Mouse (Mus musculus) forebrain, postnatal 0 days (tissue): ENCODE data around the gene Spink8. TPM values are rescaled to one million over a fixed set of nuclear protein-coding genes. Genes with fewer than 3 reads are reported as not detected.
"Not testable (repeated sequence)": the region's sequence is repeated elsewhere in the genome, so short reads cannot be mapped to it uniquely, and the experiment has no call there.

Source experiments
- ATAC-seq: fragments of 200-750 bp; cut with Nextera tagmentation; 2 replicates; pipeline ENCODE4 v1.8.0; 2017; ENCODE audit warnings: mild to moderate bottlenecking, moderate library complexity
- DNase-seq: peaks from one replicate; pipeline ENCODE4 v3.0.0-alpha.2; 2015
- H3K27ac ChIP-seq: fragments of 300-500 bp; sonication (generic); 2 replicates; pipeline ENCODE4 v1.5.1; 2014; ENCODE audit warnings: low read depth, mild to moderate bottlenecking, antibody characterized with exemption, low read length, moderate library complexity, mixed read lengths
- H3K27me3 ChIP-seq: fragments of 300-500 bp; sonication (generic); 2 replicates; pipeline ENCODE4 v1.6.1; 2014; ENCODE audit warnings: mild to moderate bottlenecking, low read length, mixed read lengths; ENCODE audit not compliant: insufficient read depth
- H3K36me3 ChIP-seq: fragments of 300-500 bp; sonication (generic); 2 replicates; pipeline ENCODE4 v1.6.1; 2014; ENCODE audit warnings: mild to moderate bottlenecking, moderate library complexity; ENCODE audit not compliant: insufficient read depth
- H3K4me1 ChIP-seq: fragments of 300-500 bp; sonication (generic); 2 replicates; pipeline ENCODE4 v1.6.1; 2014; ENCODE audit warnings: antibody characterized with exemption; ENCODE audit not compliant: insufficient read depth
- H3K4me2 ChIP-seq: fragments of 300-500 bp; sonication (generic); 2 replicates; pipeline ENCODE4 v1.6.1; 2014; ENCODE audit warnings: low read depth, mild to moderate bottlenecking, moderate library complexity
- H3K4me3 ChIP-seq: fragments of 300-500 bp; sonication (generic); 2 replicates; pipeline ENCODE4 v1.5.1; 2014; ENCODE audit warnings: low read depth, low read length, mixed read lengths
- H3K9ac ChIP-seq: fragments of 300-500 bp; sonication (generic); 2 replicates; pipeline ENCODE4 v1.6.1; 2014; ENCODE audit warnings: mild to moderate bottlenecking
- H3K9me3 ChIP-seq: fragments of 300-500 bp; sonication (generic); 2 replicates; pipeline ENCODE4 v1.6.1; 2016; ENCODE audit warnings: low read length
- CTCF ChIP-seq: sonication (generic); IDR thresholded peaks from 2 replicates; pipeline ENCODE4 v1.5.1; 2016; ENCODE audit warnings: antibody characterized with exemption, control low read depth, low read depth
- WGBS: fragments of 180-500 bp; shearing (Covaris S2); extraction: QIAGEN DNeasy Blood & Tissue Kit; methylation state at CpG from one replicate; pipeline ENCODE4 v1.1.7; 2014; 5-methylcytosine and 5-hydroxymethylcytosine counted together
- polyA plus RNA-seq: library from polyadenylated mRNA; unstranded; fragments of >200 nt; fragmentation: Nextera tagmentation; extraction: Ambion mirVana; gene quantifications from 2 replicates; pipeline ENCODE4 v1.2.1, GENCODE M21; 2015
- total RNA-seq: library from RNA; depleted of rRNA; stranded (reverse); fragments of >200 nt; gene quantifications from 2 replicates; pipeline ENCODE4 v1.2.3, GENCODE M21; 2014; rRNA removed

The Spink8 gene
- not detected in 2 replicates for total RNA-seq
- polyA plus RNA-seq, result 0.69 TPM in 2 replicates

DNA sequence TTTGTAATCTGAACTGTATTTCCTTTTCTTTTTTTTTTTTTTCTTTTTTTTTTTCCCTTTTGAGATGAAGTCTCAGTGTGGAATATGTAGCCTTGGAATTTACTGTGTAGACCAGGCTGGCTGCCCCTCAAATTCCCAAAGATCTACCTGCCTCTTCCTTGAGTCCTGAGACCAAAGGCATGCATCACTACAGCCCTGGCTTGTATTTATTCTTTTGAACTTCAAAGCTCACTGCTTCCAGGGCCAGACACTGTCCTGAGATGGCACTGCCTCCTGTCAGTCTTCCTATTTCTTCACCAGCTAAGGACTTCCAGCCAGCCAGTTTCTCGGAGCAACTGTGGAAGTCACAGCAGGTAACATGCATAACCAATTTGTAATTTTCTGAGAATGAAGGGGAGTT lies at the start of gene Spink8:
TSS of gene Spink8 (plus strand) at position 301 of the 400 bp plus-strand sequence.
- Histone ChIP-seq H3K4me2 (no peak within 1 kb of the TSS), H3K27me3 (no peaks in the 10 kb centered on the region), H3K36me3 (no peaks in the 10 kb centered on the region), H3K27ac (no peak within 1 kb of the TSS), H3K9ac (no peak within 1 kb of the TSS), H3K4me3 (no peak within 1 kb of the TSS), H3K9me3 (no peaks in the 10 kb centered on the region), H3K4me1 (no peaks in the 10 kb centered on the region)
- ATAC-seq, result no peak
- 68% methylated on average over 1 of the region's 1 CpGs for WGBS
- no peak for TF ChIP-seq CTCF
- DNase-seq, result no peak

DNA sequence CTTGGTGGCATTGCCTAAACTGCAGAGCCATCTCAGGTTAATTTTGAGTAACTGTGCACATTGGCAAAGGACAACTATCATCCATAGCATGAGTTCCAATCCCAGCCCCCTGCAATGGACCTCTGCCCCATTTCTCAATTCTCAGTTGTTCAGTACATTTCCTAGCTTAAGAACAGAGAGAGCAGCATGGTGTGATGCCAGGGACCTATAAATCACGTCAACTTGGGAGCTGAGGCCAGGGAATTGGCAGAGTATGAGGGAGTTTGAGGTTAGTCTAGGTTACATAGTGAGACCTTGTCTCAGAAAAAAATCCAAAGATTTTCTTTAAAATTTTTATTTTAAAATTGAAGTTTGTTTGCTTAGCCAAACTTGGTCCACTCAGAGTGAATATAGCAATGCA lies 45.2 kb upstream of the Spink8 start:
- not testable (repeated sequence) for H3K4me3 ChIP-seq, H3K9ac ChIP-seq, H3K9me3 ChIP-seq, H3K27ac ChIP-seq, H3K36me3 ChIP-seq, H3K4me1 ChIP-seq, DNase-seq, ATAC-seq, H3K4me2 ChIP-seq, H3K27me3 ChIP-seq
- 63% methylated on average over 1 of the region's 1 CpGs for WGBS

DNA sequence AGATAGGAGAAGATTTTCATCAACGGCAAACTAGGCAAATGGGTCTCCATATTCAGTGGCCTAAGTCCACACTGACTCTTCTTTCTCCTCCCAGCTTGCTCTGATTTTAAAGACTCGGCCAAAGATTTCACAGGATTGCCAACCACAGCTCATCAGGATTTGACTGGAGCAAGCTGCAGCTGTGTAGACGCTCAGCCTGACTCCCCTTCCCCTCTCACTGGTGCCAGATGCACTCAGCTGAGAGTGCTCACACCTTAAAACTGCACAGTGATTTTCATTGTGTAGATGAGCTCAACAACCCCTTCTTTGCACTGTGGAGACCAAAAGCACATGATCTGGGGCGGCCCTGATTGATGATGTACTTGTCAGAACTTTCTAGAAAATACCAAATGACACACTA lies 21.5 kb upstream of the Spink8 start, which contains the start of gene Fbxw27:
TSS of gene Fbxw27 (minus strand) at position 101 of the 400 bp plus-strand sequence.
- WGBS, result 86% methylated on average over 4 of the region's 4 CpGs
- not testable (repeated sequence) for H3K27me3 ChIP-seq, H3K9me3 ChIP-seq, H3K4me2 ChIP-seq, DNase-seq, ATAC-seq, H3K4me3 ChIP-seq, H3K9ac ChIP-seq, H3K27ac ChIP-seq, H3K4me1 ChIP-seq, H3K36me3 ChIP-seq

DNA sequence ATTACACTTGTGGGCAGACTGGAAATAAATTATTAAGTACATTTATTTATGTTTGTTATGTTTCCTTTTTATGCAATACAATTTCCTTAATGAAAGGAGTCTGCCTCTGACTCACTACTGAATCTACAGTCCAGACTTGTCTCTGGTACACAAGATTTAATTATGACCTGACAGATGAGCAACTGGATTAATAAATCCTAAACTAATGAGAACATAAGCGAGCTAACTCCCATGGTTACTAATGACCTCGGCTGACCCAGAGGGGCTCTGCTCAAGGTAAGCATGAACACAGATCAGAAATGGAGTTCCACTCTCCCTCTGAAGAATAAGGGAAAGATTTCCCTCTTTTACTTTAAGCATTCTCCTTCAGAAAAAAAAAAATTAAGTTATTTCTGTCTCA lies 16.9 kb upstream of the Spink8 start:
- WGBS, result 64% methylated on average over 2 of the region's 2 CpGs
- Histone ChIP-seq H3K36me3 (no peaks in the 10 kb centered on the region), H3K4me1 (no peaks in the 10 kb centered on the region), H3K27ac (no peak overlapping the region), H3K9me3 (no peaks in the 10 kb centered on the region), H3K4me3 (no peak overlapping the region), H3K9ac (no peak overlapping the region), H3K27me3 (no peaks in the 10 kb centered on the region), H3K4me2 (no peak overlapping the region)
- ATAC-seq (no peak), DNase-seq (no peak)
- no peak for TF ChIP-seq CTCF

GRCm38 (mm10) chr9:109795811-109796210 lies 16.3 kb upstream of the Spink8 start:
- no peak overlapping the region for H3K4me2 ChIP-seq
- DNase-seq, result no peak
- no peaks in the 10 kb centered on the region for H3K4me1 ChIP-seq
- no peak overlapping the region for H3K27ac ChIP-seq
- ATAC-seq, result no peak
- 33% methylated on average over 2 of the region's 2 CpGs for WGBS
- H3K9me3 ChIP-seq, result no peaks in the 10 kb centered on the region
- H3K27me3 ChIP-seq, result no peaks in the 10 kb centered on the region
- H3K36me3 ChIP-seq, result no peaks in the 10 kb centered on the region
- no peak overlapping the region for H3K9ac ChIP-seq
- no peak for TF ChIP-seq CTCF
- no peak overlapping the region for H3K4me3 ChIP-seq

GRCm38 (mm10) chr9:109798051-109798450 lies 14.0 kb upstream of the Spink8 start:
- DNase-seq (peak; percentile 5), ATAC-seq (no peak)
- no peak overlapping the region for H3K9ac ChIP-seq
- H3K36me3 ChIP-seq, result no peaks in the 10 kb centered on the region
- H3K4me3 ChIP-seq, result no peak overlapping the region
- H3K27ac ChIP-seq, result no peak overlapping the region
- WGBS, result 79% methylated on average over 1 of the region's 1 CpGs
- no peak overlapping the region for H3K4me2 ChIP-seq
- H3K4me1 ChIP-seq, result no peaks in the 10 kb centered on the region
- no peaks in the 10 kb centered on the region for H3K27me3 ChIP-seq
- no peaks in the 10 kb centered on the region for H3K9me3 ChIP-seq
- peak; percentile 62 for TF ChIP-seq CTCF

DNA sequence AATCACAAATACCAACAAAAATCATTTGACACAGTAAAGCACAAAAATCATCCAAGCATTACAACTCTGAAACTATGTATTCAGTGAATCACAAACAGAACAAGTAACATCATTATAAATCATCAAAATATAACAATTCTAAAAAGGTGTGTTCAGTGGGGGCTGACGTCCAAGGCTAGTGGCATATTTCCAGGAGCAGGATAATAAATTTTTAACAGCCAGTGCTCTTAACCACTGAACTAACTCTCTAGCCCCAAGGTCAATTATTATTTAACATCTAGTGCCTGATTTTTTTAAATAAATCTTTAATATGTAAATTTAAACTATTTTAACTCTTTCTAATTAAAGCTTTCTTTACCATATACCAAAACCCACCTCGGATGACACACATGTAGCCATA lies 6.5 kb upstream of the Spink8 start:
- not testable (repeated sequence) for DNase-seq, H3K4me2 ChIP-seq, H3K27me3 ChIP-seq, H3K4me3 ChIP-seq, H3K9me3 ChIP-seq, H3K9ac ChIP-seq, ATAC-seq, H3K4me1 ChIP-seq, H3K36me3 ChIP-seq, H3K27ac ChIP-seq
- 87% methylated on average over 2 of the region's 2 CpGs for WGBS

- Histone ChIP-seq H3K27me3 (no peaks in the 10 kb centered on the region), H3K4me3 (no peak overlapping the region), H3K36me3 (no peaks in the 10 kb centered on the region), H3K27ac (no peak overlapping the region), H3K9me3 (no peaks in the 10 kb centered on the region), H3K4me1 (no peaks in the 10 kb centered on the region), H3K4me2 (no peak overlapping the region), H3K9ac (no peak overlapping the region)
- 28% methylated on average over 1 of the region's 1 CpGs for WGBS
- no peak for ATAC-seq
- no peak for DNase-seq
- no peak for TF ChIP-seq CTCF
Measured at GRCm38 (mm10) chr9:109806260-109806659, 5.8 kb upstream of the Spink8 start.
